Mouse (Mus musculus) gastrocnemius, adult 2 months (tissue): ENCODE results near the gene Olfr74. TPM values are rescaled to one million over a fixed set of nuclear protein-coding genes. Genes with fewer than 3 reads are reported as not detected.
"Not testable (repeated sequence)": the region's sequence is repeated elsewhere in the genome, so short reads cannot be mapped to it uniquely, and the experiment has no call there.

Source experiments
- DNase-seq: peaks from one replicate; pipeline ENCODE4 v3.0.0; 2022
- H3K27ac ChIP-seq: fragments of 200-600 bp; 2 replicates; pipeline ENCODE4 v1.8.1; 2022; ENCODE audit warnings: mild to moderate bottlenecking
- H3K4me3 ChIP-seq: fragments of 200-600 bp; 2 replicates; pipeline ENCODE4 v1.8.1; 2022; ENCODE audit warnings: mild to moderate bottlenecking, moderate library complexity
- CTCF ChIP-seq: fragments of 200-600 bp; IDR thresholded peaks from 2 replicates; pipeline ENCODE4 v1.8.1; 2022; ENCODE audit warnings: antibody characterized with exemption, mild to moderate bottlenecking, moderate library complexity
- intact Hi-C: fragments of 180-260 bp; cut with DNase I; formaldehyde crosslinking; loops from one replicate; pipeline ENCODE4 v1.15.1; 2025
- long read RNA-seq, 2 experiments: library from polyadenylated mRNA; stranded (forward); transcript quantifications; one replicate each; pipeline ENCODE4 v2.0.0; 2021
- total RNA-seq, 2 experiments: library from RNA; stranded (reverse); gene quantifications; 2 replicates each; pipeline ENCODE4 v1.2.3; 2021

Gene Olfr74
- total RNA-seq: not detected
- long read RNA-seq, experiment 1: 0 reads
- long read RNA-seq, experiment 2: 0 reads

DNA sequence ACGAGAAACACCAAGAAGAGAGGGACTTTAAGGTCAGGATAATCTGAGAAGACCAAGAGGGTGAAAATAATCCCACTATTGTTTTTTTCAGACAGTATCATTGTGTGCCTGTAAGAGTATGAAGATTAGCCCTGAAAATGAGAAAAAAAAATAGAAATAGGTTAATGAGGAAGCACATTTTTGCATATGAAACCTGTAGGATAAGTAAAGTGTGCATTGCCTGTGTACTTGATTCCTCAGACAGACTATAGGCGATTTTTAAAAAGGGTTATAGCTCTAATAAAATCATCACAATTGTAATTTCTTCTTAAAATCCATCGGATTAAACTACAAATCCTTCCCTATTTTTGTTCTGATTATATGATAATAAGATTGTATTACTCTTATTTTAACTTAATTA is at the start of gene Olfr74:
Gene Olfr74 (minus strand): TSS at position 101 of the 400 bp plus-strand sequence.
- H3K27ac ChIP-seq: no peak within 1 kb of the TSS
- H3K4me3 ChIP-seq: no peak within 1 kb of the TSS
- no peak for DNase-seq
- intact Hi-C loops: no loop called here
- TF ChIP-seq CTCF: no peak

DNA sequence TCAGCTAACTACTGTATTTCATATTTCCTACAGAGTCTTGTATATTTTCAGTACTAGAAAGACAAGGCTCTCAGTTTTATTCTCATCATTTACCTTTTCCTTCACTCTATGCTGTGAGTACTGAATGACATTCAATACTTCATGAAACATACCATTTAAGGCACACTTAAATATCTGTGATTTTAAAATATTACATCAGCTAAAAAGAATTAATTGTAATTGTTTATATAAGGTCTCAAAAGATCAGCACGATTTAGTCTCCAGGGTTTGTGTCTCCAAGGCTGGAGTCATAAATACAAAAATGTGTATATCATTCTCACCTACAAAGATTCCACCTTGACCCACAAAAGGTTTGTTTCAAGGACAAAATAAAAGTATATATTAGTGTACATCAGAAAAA is 48.0 kb upstream of the Olfr74 start, which contains the start of gene Olfr1161:
Gene Olfr1161 (plus strand): TSS at position 301 of the 400 bp plus-strand sequence.
- intact Hi-C loops, DNase-seq, H3K4me3 ChIP-seq, H3K27ac ChIP-seq: not testable (repeated sequence)

DNA sequence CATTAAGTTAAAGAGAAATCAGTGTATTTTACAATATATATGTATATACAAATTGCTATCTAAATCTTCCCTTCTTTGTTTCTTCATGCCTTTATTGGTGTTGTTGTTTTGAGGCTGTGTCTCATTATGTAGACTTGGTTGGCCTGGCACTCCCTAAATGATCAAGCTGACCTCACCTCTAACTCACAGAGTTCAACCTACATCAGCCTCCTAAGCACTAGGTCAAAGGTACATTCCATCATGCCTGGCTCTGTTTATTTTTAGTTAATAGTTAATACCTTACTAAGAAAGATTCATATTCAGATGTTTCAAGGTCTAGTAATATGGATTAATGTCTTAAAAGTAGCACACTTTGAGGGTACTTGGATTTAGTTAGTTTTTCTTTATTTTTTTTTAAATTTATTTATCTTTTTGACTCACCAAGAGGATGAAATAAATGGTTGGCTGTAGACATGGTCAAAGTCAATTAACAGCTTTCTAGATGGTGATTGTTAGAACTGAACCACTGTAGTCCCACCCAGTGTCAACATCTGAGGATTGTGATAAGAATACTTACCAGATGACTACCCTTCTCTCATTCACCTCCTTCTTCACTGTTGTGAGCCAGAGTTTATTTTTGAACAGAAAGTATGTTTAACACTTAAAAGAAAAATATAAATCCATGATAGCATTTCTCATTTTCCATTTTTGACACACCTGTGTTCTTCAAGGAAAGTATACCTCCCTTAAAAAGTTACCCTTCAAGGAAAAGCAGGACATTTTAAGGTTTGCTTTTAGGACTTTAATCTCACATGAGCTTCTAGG is 33.3 kb upstream of the Olfr74 start, which contains the start of gene Olfr1160:
Gene Olfr1160 (minus strand): TSS at position 754 of the 804 bp plus-strand sequence.
- no peak within 1 kb of the TSS for H3K4me3 ChIP-seq
- no peak within 1 kb of the TSS for H3K27ac ChIP-seq
- DNase-seq: no peak
- intact Hi-C loops: no loop called here
- TF ChIP-seq CTCF: no peak

DNA sequence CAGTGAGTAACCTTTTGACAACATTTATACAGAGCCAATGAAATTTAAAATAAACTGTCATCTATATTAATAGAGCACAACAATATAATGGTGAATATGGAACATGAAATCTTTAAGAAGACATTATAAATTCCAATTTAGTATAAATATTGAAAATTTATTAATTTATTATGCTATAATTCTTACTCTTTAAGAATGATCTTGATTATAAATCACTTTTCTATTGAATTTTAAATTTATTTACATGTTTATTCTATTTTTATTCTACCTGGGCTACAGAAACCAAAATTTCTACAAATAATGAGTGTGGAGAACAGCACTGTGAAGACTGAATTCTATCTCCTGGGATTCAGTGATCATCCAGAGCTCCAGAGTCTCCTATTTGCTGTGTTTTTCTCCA is 15.3 kb upstream of the Olfr74 start, which contains the start of gene Olfr1158:
Gene Olfr1158 (plus strand): TSS at position 301 of the 400 bp plus-strand sequence.
- no peak within 1 kb of the TSS for H3K27ac ChIP-seq
- intact Hi-C loops: no loop called here
- TF ChIP-seq CTCF: no peak
- no peak within 1 kb of the TSS for H3K4me3 ChIP-seq
- DNase-seq: no peak

DNA sequence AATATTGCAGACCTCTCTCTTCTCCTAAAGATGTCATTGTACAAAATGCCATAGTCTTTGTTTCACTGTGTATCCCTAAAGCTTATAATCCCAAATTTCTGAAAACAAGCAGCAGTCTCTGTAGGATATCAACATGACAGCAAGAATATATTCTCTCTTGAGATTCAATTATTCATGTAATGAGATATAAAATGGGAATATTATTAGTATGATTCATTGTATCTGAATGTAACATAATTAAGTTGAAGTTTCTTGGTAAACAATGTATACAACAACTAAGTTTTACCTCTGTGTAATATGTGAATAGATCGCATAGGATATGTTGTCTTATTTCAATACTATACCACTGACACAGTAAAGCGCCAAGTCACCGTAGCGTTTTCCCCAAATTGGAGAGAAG is 6.3 kb downstream of the Olfr74 start, which contains the start of gene Olfr1157:
Gene Olfr1157 (minus strand): TSS at position 101 of the 400 bp plus-strand sequence.
- DNase-seq: no peak
- no peak for TF ChIP-seq CTCF
- no peak within 1 kb of the TSS for H3K4me3 ChIP-seq
- intact Hi-C loops: no loop called here
- no peak within 1 kb of the TSS for H3K27ac ChIP-seq

DNA sequence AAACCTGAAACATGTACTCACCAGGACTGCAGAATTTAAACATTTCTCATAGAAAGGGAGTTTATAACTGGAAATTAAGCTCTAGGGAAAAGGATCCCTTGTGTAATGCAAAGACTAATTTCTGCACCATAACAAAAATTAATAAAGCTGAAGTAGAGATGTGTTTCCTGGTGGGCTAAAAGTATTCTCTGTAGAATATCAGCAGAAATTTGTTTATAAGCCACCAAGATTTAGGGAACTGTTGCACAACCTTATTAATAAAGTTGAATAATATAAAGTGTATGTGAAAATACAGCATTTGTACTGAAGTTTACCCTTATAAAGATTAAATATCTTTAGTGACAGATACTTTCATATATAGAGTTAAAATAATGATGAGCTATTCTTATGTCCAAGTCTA is 21.5 kb downstream of the Olfr74 start, which contains the start of gene Olfr1156:
Gene Olfr1156 (minus strand): TSS at position 101 of the 400 bp plus-strand sequence.
- intact Hi-C loops: loop anchor here (10.0 kb wide), 1 partner anchor 1618 kb away; the partner anchor contains the start of gene Olfr1054
- Histone ChIP-seq H3K4me3 (no peak within 1 kb of the TSS), H3K27ac (no peak within 1 kb of the TSS)
- TF ChIP-seq CTCF: no peak
- DNase-seq: no peak

DNA sequence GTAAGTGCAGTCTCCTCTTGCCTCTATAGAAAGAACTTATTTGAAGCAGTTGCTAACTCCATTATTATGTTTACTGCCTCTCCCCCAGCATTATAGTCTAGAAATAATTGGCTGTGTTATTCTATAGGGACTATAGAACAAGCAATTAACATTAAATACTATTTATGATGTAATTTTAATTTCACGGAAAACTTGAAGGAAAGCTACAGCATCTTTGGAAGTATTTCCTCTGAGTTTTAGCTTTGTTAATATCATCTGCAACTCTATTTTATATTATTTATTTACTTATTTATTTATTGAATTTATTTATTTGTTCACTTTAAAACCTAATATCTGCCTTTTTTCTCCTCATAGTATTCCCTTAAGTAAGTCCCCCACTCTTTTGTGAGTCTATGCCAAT is 29.4 kb downstream of the Olfr74 start, which contains the start of gene Olfr1155:
Gene Olfr1155 (minus strand): TSS at position 101 of the 400 bp plus-strand sequence.
- TF ChIP-seq CTCF: no peak
- intact Hi-C loops: no loop called here
- H3K4me3 ChIP-seq: no peak within 1 kb of the TSS
- no peak within 1 kb of the TSS for H3K27ac ChIP-seq
- DNase-seq: no peak

Other genes with a start within 250 kb of the Olfr74 start
- gene Olfr1138, start 234.7 kb downstream of the Olfr74 start, total RNA-seq: not detected
- gene Olfr1140, start 230.9 kb downstream of the Olfr74 start, total RNA-seq: not detected
- gene Olfr1141, start 220.7 kb downstream of the Olfr74 start, total RNA-seq: not detected
- gene Olfr152, start 195.2 kb downstream of the Olfr74 start, total RNA-seq: not detected
- gene Olfr1143, start 174.1 kb downstream of the Olfr74 start, total RNA-seq: not detected
- not detected for gene Olfr1145, start 164.8 kb downstream of the Olfr74 start, total RNA-seq
- gene Olfr1148, start 144.1 kb downstream of the Olfr74 start, total RNA-seq: not detected
- not detected for gene Olfr1150-ps1, start 130.7 kb downstream of the Olfr74 start, total RNA-seq
- not detected for gene Olfr1151, start 118.8 kb downstream of the Olfr74 start, total RNA-seq
- not detected for gene Olfr1152, start 108.2 kb downstream of the Olfr74 start, total RNA-seq
- not detected for gene Olfr1153, start 79.7 kb downstream of the Olfr74 start, total RNA-seq
- not detected for gene Olfr1154, start 69.5 kb downstream of the Olfr74 start, total RNA-seq
- gene Olfr1155, start 29.5 kb downstream of the Olfr74 start, total RNA-seq: not detected
- gene Olfr1156, start 21.6 kb downstream of the Olfr74 start, total RNA-seq: not detected
- not detected for gene Olfr1157, start 6.4 kb downstream of the Olfr74 start, total RNA-seq
- gene Olfr1158, start 15.4 kb upstream of the Olfr74 start, total RNA-seq: not detected
- not detected for gene Olfr1160, start 33.6 kb upstream of the Olfr74 start, total RNA-seq
- not detected for gene Olfr1161, start 48.1 kb upstream of the Olfr74 start, total RNA-seq
- gene Olfr73, start 63.0 kb upstream of the Olfr74 start, total RNA-seq: not detected
- gene Olfr1162, start 76.5 kb upstream of the Olfr74 start, total RNA-seq: not detected
- not detected for gene Olfr1163, start 97.2 kb upstream of the Olfr74 start, total RNA-seq
- gene Olfr1164, start 119.3 kb upstream of the Olfr74 start, total RNA-seq: not detected
- not detected for gene Olfr1166, start 153.6 kb upstream of the Olfr74 start, total RNA-seq
- not detected for gene Olfr1167, start 180.5 kb upstream of the Olfr74 start, total RNA-seq
- gene Olfr1168, start 207.2 kb upstream of the Olfr74 start, total RNA-seq: not detected